Mouse (Mus musculus): Measurements from ENCODE around the gene Inhbb. TPM values are rescaled to one million over a fixed set of nuclear protein-coding genes. Genes with fewer than 3 reads are reported as not detected.

Inhbb gene
- 1 to 10 TPM; 3.7 to 5.1 (median 4.6) TPM for total RNA-seq (2022)

DNA sequence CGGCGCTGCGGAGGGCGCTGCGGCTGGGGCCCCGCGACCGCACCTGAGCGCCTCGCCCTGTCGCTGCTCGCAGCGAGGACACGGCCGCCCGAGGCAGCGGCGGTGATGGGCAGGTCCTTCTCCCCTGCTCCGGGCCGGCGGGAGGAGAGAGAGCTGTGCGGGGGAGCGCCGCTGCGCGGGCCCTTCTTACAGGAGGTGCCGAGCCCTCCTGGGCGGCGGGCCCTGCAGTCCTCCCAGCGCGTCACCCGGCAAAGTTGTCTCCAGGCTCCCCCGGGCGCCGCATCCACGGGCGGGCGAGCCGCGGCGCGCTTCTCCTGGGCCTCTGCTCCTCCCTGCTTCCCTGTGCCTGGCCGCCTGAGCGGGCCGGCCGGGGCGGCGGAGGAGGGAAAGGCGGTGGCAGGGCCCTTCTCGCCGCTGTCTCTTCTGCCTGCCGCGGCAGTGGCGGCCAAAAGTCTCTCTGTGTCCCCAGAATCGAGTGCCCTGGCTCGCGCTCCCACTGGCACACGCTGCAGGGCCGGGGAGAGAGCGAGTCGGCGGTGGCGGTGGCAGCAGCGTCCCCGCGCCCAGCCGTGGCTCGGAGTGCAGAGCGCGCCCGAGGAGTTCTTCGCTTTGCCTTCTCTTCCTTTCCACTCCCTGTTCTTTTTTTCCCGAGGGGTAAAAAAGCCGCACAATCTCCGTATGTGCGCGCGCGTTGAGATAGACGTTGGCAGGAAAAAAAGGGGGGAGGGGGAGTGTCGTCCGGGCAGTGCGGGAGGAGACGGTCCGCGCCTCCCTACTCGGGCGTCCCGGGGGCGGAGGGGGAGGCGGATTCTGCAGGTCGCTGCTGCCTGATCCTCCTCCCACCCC lies at the start of gene Inhbb:
Inhbb (minus strand) TSS at position 673 of the 846 bp plus-strand sequence.
- no peak for DNase-seq (ENCODE audit: low spot score in 2 of 2)

DNA sequence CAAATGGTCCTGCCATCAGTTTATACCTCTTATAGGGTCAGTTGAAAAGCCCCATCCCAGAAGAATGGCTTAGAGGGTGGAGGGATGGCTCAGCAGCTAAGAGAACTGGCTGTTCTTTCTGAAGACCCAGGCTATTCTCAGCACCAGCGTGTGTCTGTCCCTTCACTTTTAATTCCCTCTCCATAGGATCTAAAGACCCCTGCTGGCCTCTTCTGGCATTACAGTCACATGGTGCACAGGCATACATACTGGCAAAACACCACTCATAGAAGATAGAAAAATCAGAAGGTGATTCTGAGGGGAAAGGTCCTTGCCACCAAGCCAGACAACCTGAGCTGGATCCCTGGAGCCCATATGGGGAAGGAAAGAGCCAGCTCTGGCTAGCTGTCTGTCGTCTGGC lies 41.3 kb upstream of the Inhbb start:
- no peak for DNase-seq (ENCODE audit: low spot score in 2 of 2)

DNA sequence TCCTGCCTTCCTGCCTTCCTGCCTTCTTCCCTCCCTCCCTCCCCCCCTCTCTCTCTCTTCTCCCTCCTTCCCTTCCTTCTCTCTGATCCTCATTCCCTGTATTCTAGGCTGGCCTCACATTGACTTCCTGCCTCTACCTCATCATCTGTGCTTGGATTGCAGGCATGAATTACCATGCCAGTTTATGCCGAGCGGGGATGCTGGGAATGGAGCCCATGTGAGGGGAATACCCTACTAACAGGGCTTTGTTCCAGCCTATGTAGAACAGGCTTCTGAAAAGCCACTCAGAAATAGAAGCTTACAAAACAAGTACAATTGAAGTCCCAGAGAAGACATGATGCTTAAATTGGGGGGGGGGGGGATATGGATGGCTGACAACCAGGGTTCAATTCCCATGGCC lies 38.0 kb upstream of the Inhbb start:
- DNase-seq (ENCODE audit: low spot score in 2 of 2) = no peak

DNA sequence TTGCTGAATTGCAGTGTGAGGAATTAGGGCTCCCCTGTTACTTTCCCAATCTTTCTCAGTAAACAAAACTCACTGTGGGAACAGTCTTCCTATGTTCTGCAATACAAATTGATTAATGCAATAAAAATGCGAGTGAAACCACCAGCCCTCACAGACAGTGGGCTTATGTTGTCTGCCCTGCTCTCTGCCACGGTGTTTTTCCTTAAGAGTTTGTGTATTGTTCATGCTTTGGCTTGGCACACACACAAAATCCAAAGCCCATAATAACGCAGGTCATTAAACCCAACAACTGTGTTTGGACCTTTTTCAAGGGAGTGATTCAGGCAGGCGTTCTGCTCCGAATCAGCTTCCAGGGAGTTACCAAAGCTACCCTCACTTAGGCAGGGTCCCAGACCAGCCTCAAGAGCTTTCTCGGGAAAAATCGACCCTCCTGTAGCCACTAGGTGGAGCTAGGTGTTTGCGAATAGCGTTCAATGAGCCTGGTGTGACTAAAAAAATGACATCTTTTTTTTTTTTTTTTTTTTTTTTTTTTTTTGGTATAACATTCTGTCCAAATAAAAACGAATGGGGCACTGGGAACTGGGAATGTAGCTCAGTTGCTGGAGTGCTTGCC lies 36.1 kb upstream of the Inhbb start:
- DNase-seq (ENCODE audit: low spot score in 2 of 2) = peak; percentile 53 to 63

DNA sequence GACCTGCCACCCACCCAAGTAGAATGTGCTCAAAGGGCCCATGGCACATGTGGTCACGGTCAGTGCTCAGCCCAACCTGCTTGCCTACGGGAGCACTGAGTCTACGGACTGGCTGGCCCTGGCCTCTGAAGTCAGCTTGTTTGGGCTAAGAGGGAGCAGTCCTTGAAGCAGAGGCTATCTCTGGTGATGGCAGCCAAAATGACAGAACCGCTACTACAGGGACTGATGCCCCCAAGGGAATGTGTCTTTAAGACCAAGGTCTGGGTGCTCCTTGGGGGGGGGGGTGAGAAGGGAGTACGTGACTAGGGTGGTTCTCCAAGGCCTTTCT lies 35.4 kb upstream of the Inhbb start:
- DNase-seq (ENCODE audit: low spot score in 2 of 2) = no peak

DNA sequence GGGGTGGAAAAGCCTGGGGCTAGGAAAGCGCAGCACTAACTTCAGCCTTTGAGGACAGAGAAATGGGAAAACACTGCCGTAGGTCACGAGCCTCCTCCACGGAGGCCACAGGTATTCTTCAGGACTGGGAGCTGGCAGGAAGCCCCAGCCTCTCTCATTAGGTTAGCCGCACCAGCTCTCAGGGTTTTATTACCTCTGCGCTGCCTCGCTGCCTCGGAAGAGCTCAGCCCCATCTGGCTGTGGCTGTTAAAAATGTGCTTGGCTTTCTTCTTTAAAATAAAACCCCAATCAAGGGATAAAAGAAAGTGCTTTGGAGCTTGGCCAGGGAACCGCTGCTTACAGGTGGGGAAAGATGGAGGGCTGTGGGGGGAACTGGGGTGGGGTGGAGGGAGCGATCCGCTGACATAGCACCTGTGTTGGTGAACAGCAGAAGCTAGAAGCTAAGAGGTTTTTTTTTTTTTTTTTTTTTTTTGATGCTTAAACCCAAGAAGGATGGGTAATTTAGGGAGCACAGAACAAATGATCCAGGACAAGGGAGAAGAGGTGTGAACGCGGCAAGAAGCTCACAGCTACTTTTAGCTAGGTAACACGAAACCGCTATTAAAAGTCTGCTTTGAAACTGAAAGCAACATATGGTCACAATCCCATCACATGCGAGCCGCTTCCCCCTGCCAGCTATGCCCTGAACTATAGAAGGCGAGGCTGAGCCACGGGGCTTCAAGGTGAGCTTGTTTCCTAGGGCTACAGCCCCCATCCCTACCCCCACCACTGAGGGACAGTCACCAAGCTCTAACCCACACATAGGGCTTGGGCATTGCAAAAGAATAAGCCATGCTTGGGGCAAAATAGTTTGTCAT lies 34.9 kb upstream of the Inhbb start:
- DNase-seq (ENCODE audit: low spot score in 2 of 2) = no peak

DNA sequence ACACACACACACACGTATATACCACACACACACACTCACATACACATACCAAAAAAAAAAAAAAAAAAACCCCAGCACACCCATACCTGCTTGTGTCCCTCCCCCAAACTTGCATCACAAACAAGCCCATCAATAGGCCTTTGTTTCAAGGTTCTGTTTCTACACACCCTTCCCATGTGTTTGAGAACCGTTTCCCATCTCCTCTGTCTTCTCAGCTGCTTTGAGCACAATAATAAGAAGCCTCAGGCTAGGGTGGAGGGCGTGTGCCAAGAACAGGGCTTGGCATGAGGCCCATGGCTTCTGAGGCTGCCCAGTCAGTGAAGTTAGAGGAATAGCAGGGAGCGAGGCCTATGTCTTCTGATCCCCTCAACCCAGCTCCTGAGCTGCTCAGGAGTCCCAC lies 31.7 kb upstream of the Inhbb start:
- DNase-seq (ENCODE audit: low spot score in 2 of 2) = no peak

DNA sequence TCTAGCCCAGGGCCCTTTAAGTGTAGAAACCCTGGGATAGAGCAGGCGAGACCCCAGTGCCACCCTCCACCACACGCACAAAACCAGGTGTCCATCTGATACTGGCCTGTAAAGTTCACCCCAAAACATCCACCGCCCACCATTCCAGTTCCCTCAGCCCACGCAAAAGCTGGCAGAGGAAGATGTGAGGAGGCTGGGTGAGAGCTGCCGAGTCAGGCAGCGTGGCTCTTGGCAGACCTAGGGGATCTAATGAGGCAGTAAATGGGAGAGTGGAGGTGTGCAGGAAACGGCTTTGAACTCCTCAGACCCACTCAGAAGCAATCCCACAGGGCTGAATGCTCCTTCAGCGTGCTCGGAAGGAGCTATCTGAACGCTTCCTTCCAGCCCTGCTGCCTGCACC lies 29.4 kb upstream of the Inhbb start:
- no peak for DNase-seq (ENCODE audit: low spot score in 2 of 2)

DNA sequence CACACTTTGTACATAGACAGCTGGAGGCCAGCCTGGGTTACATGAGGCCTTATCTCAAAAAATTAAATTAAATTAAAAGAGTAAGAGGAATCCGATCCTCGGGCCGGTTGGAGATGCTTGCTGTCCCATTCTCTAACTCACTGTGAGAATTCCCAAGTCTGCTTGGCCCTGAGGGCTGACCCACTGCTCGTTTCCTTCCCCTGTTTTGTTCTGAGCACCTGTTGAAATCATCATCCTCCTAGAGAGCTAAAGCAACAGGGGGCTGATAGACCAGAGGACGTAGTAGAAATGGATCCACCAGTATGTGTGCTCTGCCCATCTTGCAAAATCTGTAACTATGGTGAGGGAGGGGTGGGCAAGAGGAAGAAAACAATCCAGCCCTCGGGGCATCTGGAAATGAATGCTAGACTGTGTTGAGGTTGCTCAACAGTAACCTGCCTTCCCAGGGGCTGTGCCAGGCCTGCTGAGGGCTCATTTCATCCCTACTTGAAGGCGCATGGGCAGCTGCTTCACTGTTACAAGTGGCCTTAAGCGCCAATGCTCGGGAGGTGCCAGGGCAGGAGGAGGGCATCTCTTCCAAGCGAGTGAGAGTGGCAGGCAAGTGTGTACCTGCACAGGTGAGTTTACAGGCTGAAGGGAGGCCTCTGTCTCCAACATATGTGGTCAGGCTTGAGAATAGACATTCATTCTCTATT lies 28.8 kb upstream of the Inhbb start:
- DNase-seq (ENCODE audit: low spot score in 2 of 2) = no peak

DNA sequence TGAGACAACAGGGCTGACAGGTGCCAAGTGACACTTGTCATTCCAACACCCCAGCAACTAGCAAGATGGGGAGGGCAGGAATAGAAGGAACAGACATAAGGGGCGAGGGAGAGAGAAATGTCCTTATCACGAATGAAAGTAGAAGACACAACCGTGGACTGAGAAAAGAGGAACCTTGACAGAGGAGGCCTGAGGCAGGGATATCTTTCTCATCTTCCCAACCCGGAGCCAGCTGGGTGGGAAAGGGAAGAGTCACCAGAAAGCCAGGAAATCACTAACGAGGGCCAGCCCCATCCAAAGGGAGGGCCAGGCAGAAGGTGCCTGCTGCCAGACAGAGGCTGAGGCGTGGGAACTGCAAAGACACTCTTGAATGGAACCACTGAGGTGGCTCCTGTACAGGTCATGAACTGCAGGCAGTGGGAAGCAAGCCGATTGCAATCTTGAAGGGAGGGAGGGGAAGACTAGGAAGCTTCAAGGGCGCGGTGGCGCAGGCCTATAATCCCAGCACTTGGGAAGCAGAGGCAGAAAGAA lies 24.8 kb upstream of the Inhbb start:
- DNase-seq (ENCODE audit: low spot score in 2 of 2) = no peak

DNA sequence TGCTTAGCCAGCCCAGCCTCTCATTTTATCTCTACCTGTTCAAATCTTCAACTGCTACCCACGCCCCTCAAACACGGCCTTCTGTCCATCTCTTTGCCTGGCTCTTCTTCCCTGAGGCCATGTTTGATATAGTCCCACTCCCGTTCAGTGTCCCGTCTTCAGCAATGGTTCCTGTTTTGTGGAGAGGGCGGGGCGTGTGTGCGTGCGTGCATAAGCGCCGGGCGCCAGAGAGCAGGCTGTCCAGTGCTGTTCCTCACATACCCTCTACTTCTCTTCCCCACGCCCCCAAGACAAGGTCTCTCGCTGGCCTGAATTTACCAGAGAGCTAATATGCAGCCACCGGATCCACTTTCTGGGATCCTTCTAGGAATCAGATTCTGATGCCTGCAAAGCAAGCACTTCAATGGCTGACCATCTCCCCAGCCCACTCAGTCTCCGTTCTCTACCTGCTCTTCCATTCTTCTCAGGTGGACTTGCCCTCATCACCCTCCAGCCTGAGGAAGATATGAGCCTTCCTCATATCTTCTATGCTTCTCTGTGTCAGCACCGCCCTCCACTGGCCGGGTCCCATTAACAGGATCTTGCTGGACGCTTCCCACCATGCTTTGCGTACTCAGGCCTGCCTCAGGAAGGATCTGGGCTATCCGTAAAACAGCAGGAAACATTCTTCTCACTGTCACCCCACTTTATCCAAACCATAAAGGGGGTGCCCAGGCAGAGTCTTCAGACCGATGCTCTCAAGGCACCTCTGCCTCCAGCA lies 21.7 kb upstream of the Inhbb start:
- DNase-seq (ENCODE audit: low spot score in 2 of 2) = no peak

DNA sequence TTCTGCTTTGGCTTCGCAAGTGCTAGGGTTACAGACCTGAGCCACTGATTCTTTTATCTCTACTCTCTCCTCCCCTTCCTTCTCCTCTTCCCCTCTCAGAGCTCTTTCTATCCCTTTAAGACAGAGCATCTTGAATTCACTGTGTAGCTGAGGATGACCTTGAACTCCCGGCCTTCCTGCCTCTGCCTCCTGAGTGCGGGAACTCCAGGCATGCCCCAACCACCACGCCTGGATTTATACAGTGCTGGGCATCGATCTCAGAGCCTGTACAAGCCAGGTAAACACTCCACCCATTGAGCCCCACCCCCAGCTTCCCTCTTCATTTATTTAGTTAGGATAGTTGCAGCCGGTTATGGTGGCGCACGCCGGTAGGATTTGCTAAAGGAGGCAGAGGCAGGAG lies 20.9 kb upstream of the Inhbb start:
- no peak for DNase-seq (ENCODE audit: low spot score in 2 of 2)

DNA sequence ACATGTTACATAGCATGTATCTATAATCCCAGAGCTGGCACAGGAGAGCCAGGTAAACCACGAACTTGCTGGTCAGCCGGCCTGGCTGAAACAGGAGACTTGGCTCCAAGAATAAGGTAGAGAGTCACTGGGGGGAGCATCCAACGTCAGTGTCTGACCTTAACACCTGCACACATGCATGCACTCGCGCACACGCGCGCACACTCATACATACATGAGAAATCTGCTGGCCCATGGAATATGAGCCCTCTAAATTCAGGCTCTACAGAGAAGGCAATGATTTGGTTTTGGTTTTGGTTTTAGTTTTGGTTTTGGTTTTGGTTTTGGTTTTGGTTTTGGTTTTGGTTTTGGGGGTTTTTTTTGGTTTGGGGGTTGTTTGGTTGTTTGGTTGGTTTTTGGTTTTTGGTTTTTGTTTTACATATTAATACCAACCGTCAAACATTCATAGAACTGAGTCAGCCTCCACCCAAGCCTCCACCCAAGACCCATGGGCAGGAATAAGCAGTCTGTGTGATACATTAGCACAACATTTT lies 16.1 kb upstream of the Inhbb start:
- no peak for DNase-seq (ENCODE audit: low spot score in 2 of 2)

DNA sequence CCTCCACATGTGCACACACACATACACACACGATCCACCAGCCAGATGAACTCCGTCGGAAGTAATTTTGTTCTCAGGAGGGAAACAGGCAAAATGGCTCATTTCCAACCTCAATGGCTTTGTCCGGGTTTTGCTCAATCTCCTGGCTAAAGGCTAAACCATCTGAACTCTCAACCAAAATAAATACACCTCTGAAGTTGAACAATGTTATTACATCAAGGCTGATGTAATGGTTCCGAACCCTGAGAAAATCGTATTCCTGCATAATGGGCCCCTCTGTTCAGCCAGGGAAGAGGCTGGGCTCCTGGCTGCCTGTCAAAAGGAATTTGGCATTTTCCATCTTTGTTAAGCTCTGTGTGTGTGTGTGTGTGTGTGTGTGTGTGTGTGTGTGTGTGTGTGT lies 15.4 kb upstream of the Inhbb start:
- no peak for DNase-seq (ENCODE audit: low spot score in 2 of 2)

DNA sequence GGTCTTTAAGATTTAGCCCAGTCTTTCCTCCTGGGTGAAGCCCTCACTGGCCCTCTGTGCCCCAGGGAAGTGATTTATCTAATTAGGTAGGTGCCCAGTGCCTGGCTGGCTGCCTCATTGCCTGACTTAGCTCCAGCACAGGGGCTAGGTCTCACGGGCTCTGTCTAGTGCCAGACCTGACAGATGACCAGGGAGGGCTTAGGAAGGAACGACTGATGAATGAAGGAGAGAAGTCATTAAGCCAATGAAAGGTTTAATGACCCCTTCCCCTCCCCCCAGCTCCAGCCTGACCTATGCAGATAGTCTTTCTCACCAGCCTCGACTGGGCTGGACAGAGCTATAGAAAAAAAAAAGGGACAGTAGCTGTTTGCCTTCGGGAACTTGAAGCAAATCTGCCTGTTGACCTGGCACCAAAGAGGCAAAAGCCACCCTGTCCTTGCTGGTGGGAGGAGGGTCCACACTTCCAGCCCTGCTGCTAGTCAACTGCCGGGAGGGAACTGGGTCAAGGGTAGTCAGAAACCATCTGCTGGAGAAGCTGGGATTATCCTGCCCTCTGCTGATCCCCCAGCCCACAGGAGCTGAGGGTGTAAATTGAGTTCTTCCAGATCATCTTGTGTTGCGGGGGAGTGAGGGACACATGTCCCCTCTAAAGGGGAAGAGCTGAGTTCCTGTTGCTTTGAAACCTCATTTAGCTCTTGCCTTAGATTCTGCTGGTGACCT lies 2.3 kb upstream of the Inhbb start:
- DNase-seq (ENCODE audit: low spot score in 2 of 2) = no peak

DNA sequence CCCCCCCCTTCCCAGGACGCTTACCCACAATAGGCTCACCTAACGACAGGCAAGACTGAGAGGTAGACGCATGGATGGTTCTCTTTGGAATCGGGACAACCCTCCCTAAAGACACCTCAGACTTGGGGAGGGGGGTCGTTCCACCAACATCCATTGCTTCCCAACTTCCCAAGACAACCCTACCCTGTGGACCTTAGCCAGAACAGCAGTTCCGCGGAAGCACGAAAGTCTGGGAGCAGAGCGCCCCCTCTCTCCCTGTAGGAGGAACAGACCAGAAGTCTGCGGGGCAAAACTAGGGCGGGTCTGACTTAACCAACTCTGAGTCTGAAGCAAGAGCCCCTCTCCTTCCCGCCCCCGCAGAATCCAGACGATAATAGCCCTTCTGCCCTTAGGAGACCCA lies 1.5 kb upstream of the Inhbb start:
- DNase-seq (ENCODE audit: low spot score in 2 of 2) = peak in 1 of 2 experiments; percentile 47

DNA sequence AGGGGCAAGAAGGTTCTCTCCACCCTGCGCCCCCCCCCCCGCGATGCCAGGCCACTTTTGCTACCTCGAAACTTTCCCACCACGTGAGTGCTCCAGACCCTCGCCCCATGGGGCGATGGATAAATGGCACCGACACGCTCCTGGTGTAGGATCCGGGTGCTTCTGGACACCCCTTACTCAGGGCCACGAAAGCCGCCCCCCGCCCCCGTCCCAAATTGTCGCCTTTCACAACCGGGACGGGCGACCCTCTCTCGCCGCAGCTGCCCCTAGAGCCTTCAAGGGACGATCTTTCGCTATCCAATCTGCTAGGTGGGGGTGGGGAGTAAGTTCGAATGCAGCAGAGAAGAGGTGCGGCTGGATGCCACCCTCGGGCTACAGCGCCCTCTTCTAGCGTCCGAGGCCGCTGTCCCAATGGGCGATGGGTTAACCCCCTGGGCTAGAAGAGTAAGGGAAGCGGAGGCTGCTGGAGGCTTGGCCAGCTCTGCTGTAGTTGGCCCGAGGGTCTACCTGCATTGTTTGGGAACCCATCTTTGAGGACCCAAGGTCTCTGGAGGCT lies 490 bp upstream of the Inhbb start:
- DNase-seq (ENCODE audit: low spot score in 2 of 2) = no peak

DNA sequence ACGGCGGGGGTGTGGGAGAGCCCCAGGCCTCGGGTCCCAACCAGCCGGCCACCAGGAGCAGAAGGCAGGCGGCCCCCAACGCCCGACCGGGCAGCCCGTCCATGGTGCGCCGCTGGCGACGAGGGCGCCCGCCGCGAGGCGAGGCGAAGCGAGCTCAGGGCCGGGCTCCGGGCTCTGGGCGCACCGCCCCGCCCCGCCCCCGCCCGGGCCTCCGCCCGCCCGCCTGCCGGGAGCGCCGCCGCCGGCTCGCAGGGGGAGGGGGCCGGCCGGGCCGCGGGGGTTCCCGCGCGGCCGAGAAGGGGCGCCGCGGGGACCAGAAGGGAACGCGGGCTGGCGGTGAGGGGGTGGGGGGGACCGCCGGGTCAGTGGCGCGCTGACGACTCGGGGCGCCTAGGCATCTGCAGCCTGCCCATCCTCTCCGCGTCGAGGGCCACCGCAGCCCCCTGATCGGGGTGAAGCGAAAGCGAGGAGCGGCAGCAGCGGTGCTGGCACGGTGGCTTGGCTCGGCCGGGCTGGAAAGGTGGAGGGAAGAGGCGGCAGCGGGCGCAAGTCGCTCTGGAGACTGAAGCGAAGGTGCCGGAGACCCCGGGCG lies 968 bp downstream of the Inhbb start:
- DNase-seq (ENCODE audit: low spot score in 2 of 2) = no peak
